8 mouse cellular contexts compared by ENCODE assay signal in genomic region chr11:72489397-72489796, GRCm38 (mm10). TPM values are rescaled to one million over a fixed set of nuclear protein-coding genes. Genes with fewer than 3 reads are reported as not detected.
A peak's percentile ranks its signal among the peaks of the same experiment; 100 is the strongest.
DNase-seq lines count a peak whose midpoint lies in the region; ATAC-seq and TF ChIP-seq lines count a peak whose summit lies in the region.

No protein-coding gene starts in this region.

- under 1% methylated on average over 30 of the region's 42 CpGs for WGBS in kidney, embryonic 15.5 days
- 6% methylated on average over 39 of the region's 42 CpGs for whole genome bisulfite sequencing in bone marrow, adult 2 months
- under 1% methylated on average over 41 of the region's 42 CpGs for WGBS in forebrain, embryonic 15.5 days

- peak overlapping the region; percentile 99 for H3K4me2 ChIP-seq in kidney, embryonic 15.5 days
- peak overlapping the region; percentile 75 for H3K4me2 ChIP-seq in forebrain, embryonic 15.5 days (replicated peaks)

- H3K27me3 ChIP-seq in kidney, embryonic 15.5 days = peaks cover 49% of the 10 kb centered on the region
- no peaks in the 10 kb centered on the region; the same call in 1 of the 2 replicates for H3K27me3 ChIP-seq in forebrain, embryonic 15.5 days

- no peak for DNase-seq in kidney, adult 8-10 months
- peak; percentile 32 for DNase-seq in lung, postnatal 10 days
- no peak for DNase-seq in retina, embryonic 14.5 days (ENCODE audit: low spot score)
- DNase-seq in testis, postnatal 14 days (ENCODE audit: low spot score) = no peak
- no peak for DNase-seq in cerebellum, adult 8-10 months

- peak; percentile 26 for ATAC-seq in kidney, embryonic 15.5 days (replicated peaks; ENCODE audit: low FRiP score)
- peak; percentile 14 for ATAC-seq in forebrain, embryonic 15.5 days (replicated peaks)

- no peaks in the 10 kb centered on the region for H3K9me3 ChIP-seq in kidney, embryonic 15.5 days (replicated peaks)
- H3K9me3 ChIP-seq in forebrain, embryonic 15.5 days = no peaks in the 10 kb centered on the region

- H3K9ac ChIP-seq in kidney, embryonic 15.5 days = peak overlapping the region; percentile 53
- H3K9ac ChIP-seq in forebrain, embryonic 15.5 days (replicated peaks) = peak overlapping the region; percentile 71

- no peak overlapping the region for H3K27ac ChIP-seq in kidney, embryonic 15.5 days
- no peak overlapping the region for H3K27ac ChIP-seq in bone marrow, adult 2 months (ENCODE audit: control insufficient read depth, insufficient read depth, low read depth, low read length, poor library complexity)
- peak overlapping the region; percentile 87 for H3K27ac ChIP-seq in forebrain, embryonic 15.5 days (replicated peaks)

- no peak for TF ChIP-seq POLR2A in bone marrow, adult 2 months (IDR thresholded peaks at IDR 0.05; ENCODE audit: borderline replicate concordance, control insufficient read depth, low read depth, low read length)

- no peak for TF ChIP-seq CTCF in bone marrow, adult 2 months (IDR thresholded peaks at IDR 0.05; ENCODE audit: control insufficient read depth, insufficient read depth, low read length)

- H3K4me3 ChIP-seq in kidney, embryonic 15.5 days (replicated peaks) = peak overlapping the region; percentile 68
- peak overlapping the region; percentile 58 for H3K4me3 ChIP-seq in bone marrow, adult 2 months (replicated peaks; ENCODE audit: control insufficient read depth, low read depth, low read length)
- H3K4me3 ChIP-seq in forebrain, embryonic 15.5 days = peak overlapping the region; percentile 66

- peaks cover 37% of the 10 kb centered on the region for H3K4me1 ChIP-seq in kidney, embryonic 15.5 days
- H3K4me1 ChIP-seq in bone marrow, adult 2 months (ENCODE audit: control insufficient read depth, insufficient read depth, low read length) = peaks cover 2% of the 10 kb centered on the region; the same call in 1 of the 2 replicates
- H3K4me1 ChIP-seq in forebrain, embryonic 15.5 days = peaks cover 39% of the 10 kb centered on the region

- H3K36me3 ChIP-seq in kidney, embryonic 15.5 days = no peaks in the 10 kb centered on the region
- H3K36me3 ChIP-seq in forebrain, embryonic 15.5 days = no peaks in the 10 kb centered on the region

RNA-seq across cellular contexts. Expression of gene Spns2, which starts 0.3 kb away (rescaled TPM):
- polyA plus RNA-seq in kidney, embryonic 15.5 days (2015; fragmentation: Nextera tagmentation; extraction: Ambion mirVana) = 2.9 and 3.4 TPM in 2 replicates
- 6.3 and 10.7 TPM in 2 replicates for polyA plus RNA-seq in bone marrow, adult 2 months (2011; ENCODE audit: insufficient read depth, insufficient read length, low replicate concordance, missing spikeins)
- polyA plus RNA-seq in forebrain, embryonic 15.5 days (2015; fragmentation: Nextera tagmentation; extraction: Ambion mirVana) = 8.7 and 9.1 TPM in 2 replicates

RNA-seq across cellular contexts. Expression of gene Mybbp1a, which starts 48.2 kb away (rescaled TPM):
- polyA plus RNA-seq in kidney, embryonic 15.5 days (2015; fragmentation: Nextera tagmentation; extraction: Ambion mirVana) = 162 and 184 TPM in 2 replicates
- polyA plus RNA-seq in bone marrow, adult 2 months (2011; ENCODE audit: insufficient read depth, insufficient read length, low replicate concordance, missing spikeins) = 40.0 and 68.3 TPM in 2 replicates
- polyA plus RNA-seq in forebrain, embryonic 15.5 days (2015; fragmentation: Nextera tagmentation; extraction: Ambion mirVana) = 90.0 and 97.2 TPM in 2 replicates

RNA-seq across cellular contexts. Expression of gene Ggt6, which starts 54.1 kb away (rescaled TPM):
- polyA plus RNA-seq in kidney, embryonic 15.5 days (2015; fragmentation: Nextera tagmentation; extraction: Ambion mirVana) = 0.87 and 0.95 TPM in 2 replicates
- not detected in 2 replicates for polyA plus RNA-seq in bone marrow, adult 2 months (2011; ENCODE audit: insufficient read depth, insufficient read length, low replicate concordance, missing spikeins)
- polyA plus RNA-seq in forebrain, embryonic 15.5 days (2015; fragmentation: Nextera tagmentation; extraction: Ambion mirVana) = not detected in 2 replicates
